Mouse (Mus musculus) liver, adult (tissue): ENCODE results near the gene Abhd14b.

Experiments
- GATA4 ChIP-seq: IDR thresholded peaks from 2 replicates; pipeline ENCODE4 v1.6.1; 2014; ENCODE audit warnings: mild to moderate bottlenecking, low read length; ENCODE audit not compliant: insufficient replicate concordance

Gene Abhd14b

DNA sequence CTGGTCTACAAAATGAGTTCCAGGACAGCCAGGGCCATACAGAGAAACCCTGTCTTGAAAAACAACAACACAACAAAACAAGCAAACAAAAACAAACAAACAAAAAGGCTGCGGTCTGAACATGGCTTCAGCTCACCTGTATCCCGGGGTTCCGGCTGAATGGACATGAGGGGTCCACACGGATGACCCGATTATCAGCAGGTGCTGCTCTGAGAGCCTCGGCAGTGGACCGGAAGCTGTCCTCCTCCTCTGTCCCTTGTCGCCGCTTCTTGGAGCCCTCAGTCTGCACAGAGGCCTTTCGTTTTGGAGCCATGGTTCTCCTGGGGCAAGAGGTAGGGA, 28.4 kb downstream of the Abhd14b start, which contains the start of gene Rrp9:
Gene Rrp9 (plus strand): TSS at position 301 of the 339 bp plus-strand sequence.
- no peak for TF ChIP-seq GATA4

- no peak for TF ChIP-seq GATA4
These were observed 29.0 kb downstream of the Abhd14b start for GRCm38 (mm10) chr9:106476002-106476923.

DNA sequence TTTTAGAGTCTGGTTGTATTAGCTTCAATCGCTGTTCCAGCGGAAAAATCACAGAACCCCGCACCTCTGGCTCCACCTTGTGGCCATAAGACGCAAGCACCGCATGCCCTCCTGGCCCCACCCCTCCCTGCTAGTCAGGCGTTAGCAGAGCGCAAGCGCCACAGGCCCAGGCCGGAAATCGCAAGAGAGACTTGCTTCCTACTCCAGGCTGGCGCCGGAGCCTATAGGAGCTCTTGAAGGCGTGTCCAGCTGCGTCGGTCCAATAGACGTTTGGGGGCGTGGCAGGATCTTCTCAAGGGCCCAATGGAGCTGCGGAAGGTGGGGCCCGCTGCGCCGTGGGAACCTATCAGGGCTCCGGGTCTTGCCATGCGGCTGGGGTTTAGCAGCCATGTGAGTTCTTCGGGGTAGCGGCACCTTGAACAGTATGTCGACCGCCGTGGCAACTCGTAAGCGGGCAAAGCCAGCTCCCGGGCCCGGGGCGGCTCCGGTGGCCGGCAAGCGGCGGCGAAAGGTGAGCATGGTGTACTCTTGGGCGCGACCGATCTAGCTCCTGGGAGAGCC, 29.7 kb downstream of the Abhd14b start, which contains the start of gene Parp3:
Gene Parp3 (minus strand): TSS at position 26 of the 561 bp plus-strand sequence.
- no peak for TF ChIP-seq GATA4

- no peak for TF ChIP-seq GATA4
These were observed 30.4 kb downstream of the Abhd14b start for GRCm38 (mm10) chr9:106477649-106478048.

- TF ChIP-seq GATA4, result no peak
These were observed 30.8 kb downstream of the Abhd14b start for GRCm38 (mm10) chr9:106478101-106478500.

GRCm38 (mm10) chr9:106480541-106480940, 33.3 kb downstream of the Abhd14b start:
- no peak for TF ChIP-seq GATA4

GRCm38 (mm10) chr9:106481075-106481474, 33.8 kb downstream of the Abhd14b start:
- TF ChIP-seq GATA4, result no peak

GRCm38 (mm10) chr9:106481676-106482075, 34.4 kb downstream of the Abhd14b start:
- no peak for TF ChIP-seq GATA4

DNA sequence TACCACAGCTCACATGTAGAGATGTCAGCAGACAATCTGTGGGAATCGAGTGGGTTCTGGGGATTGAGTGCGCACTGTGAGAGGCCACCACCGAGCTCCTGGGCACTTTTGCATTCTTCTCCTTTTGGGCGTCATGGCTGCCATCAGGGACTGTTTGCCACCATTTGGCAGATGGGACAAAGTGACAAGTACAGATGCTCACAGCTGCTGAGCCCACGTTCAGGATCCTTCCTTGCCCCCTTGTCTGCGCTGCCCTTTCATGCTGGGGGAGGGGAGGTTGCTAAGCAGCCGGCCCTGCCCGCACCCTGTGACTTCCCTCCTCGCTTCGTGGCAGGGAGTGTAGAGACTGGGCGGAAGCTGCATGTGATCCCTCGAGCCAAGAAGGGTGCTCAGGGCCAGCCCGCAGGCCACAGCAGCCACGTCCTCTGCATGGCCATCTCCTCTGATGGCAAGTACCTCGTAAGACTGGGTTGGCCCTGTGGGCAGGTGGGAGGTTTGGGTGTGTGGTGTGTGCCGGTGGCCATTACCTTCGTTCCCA, 35.4 kb downstream of the Abhd14b start:
- TF ChIP-seq GATA4, result no peak

- TF ChIP-seq GATA4, result no peak
These were observed 35.9 kb downstream of the Abhd14b start for GRCm38 (mm10) chr9:106483136-106483535.

DNA sequence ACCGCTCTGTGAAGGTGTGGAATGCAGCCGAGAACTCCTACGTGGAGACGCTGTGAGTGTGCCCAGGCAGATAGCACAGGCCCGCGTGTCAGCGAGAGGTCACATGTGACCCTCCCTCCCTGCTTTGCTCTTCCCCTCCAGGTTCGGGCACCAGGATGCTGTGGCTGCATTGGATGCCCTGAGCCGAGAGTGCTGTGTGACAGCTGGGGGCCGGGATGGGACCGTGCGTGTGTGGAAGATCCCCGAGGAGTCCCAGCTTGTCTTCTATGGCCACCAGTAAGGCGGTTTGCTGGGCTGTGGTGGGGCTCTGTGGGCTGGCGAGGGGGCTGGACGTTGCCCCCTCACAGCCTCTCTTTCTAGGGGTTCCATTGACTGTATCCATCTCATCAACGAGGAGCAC, 36.3 kb downstream of the Abhd14b start:
- no peak for TF ChIP-seq GATA4

DNA sequence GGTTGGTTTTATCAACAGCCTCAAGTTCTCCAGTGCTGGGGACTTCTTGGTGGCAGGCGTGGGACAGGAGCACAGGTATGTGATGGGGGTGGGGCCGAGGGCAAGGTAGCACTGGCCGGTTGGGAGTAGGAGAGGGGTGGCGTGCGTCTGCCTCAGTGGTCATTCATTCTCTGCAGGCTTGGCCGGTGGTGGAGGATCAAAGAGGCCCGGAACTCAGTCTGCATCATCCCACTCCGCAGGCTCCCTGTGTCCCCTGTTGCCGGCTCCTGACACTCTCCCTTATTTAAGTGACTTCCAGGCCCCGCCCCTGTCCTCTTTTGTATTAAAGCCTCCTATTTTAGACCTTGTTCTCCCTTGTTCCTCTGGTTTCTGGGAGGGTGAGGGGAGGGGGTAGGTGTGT, 37.8 kb downstream of the Abhd14b start:
- TF ChIP-seq GATA4, result no peak

GRCm38 (mm10) chr9:106499667-106500066, 52.4 kb downstream of the Abhd14b start, which contains the start of gene Iqcf1:
TSS of gene Iqcf1 (plus strand) at chr9:106499967.
- no peak for TF ChIP-seq GATA4

DNA sequence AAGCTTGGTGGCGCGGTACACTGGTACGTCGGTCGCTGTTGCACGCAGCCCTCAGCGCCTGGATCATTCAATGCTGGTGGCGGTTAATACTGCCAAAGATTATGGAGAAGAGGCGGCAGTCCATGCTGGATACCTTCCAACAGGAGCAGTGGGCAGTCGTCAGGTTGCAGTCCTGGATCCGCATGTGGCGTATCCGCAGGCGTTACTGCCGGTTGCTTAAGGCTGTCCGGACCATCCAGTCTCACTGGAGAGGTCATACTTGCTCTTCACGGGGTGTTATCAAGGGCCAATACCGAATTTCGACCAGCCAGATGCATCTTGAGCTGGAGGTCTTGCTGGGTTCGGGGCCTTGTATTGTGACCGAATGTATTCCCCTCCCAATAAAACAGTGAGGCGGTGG, 54.6 kb downstream of the Abhd14b start:
- no peak for TF ChIP-seq GATA4
